Mouse (Mus musculus): ENCODE measurements at regions not wholly inside any gene's neighbourhood (a gene's known extent, or its start where the extent isn't known, plus 50 kb on each side); places are given as distances from the start of the nearest gene placed in this dataset.

DNA sequence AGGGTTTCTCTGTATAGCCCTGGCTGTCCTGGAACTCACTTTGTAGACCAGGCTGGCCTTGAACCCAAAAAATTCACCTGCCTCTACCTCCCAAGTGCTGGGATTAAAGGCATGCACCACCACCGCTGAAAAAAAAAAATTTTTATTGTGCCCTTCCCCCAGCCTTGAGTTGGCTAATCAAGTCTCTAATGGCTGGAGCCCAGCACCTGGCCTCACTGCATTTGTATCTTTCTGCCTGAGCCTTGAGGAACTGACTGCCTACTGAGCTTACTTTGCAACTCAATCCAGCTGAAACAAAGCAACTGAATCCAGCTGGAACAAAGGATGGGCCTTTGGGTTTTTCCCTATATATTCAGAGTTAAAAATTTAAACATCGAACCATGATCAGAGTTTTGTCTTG lies 153.3 kb upstream of the Ccnh start:
- no peak for DNase-seq (ENCODE audit: low spot score in 2 of 2)

DNA sequence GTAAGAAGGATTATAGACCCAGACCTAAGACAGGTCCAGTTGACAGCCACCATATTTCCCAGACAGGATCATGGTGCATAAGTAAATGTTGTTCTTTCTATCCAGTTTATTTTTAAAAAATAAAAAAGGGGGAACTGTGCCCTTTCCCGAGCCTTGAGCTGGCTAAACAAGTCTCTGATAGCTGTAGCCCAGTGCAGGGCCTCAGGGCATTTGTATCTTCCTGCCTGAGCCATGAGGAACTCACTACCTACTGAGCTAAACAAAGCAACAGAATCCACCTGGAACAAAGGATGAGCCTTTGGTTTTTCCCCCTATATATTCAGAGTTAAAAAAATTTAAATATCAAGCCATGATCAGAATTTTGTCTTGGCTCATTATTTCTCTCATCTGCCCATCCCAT lies 152.4 kb upstream of the Ccnh start:
- no peak for DNase-seq (ENCODE audit: low spot score in 2 of 2)

DNA sequence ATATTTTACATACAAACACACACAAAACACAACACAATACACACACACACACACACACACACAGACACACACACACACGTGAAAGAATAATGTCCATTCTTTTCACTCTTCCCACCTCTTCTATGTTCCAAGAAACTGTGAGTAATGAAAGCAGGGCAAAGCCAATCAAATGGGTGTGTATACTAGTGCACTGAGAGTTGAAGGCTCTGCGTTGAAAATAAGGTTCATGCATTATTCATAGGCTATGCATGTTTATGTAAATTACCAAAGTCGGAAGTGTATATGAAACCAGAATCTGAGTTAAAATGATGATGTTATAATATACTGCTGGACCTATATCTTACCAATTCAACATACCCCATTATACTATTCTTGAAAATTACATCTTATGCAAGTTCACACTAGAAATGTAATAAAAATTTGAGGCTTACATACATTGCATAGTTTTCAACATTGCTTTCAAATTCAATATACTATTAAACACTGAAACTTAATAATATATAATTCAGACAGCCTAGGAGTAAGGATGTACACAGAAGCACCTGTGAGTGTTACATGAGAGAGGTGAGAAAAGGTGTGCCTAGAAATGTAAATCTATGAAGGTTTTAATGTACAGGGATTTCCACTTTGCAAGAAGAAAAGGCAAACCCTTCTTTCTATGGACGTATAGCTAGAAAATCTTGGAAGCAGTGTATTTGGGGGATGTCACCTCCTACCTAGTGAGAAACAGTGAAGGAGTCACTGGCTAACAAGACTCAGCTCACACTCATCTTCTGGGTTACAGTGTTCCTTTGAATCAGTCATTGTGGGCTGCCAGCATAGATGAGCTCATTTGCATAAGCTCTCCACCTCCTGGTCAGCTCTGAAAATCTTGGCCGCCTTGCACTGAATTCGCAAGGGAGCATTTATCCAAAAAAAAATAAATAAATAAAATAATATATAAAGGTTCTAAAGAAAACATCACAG lies 122.3 kb upstream of the Ccnh start:
- peak in 1 of 2 experiments; percentile 7 for DNase-seq (ENCODE audit: low spot score in 2 of 2)

DNA sequence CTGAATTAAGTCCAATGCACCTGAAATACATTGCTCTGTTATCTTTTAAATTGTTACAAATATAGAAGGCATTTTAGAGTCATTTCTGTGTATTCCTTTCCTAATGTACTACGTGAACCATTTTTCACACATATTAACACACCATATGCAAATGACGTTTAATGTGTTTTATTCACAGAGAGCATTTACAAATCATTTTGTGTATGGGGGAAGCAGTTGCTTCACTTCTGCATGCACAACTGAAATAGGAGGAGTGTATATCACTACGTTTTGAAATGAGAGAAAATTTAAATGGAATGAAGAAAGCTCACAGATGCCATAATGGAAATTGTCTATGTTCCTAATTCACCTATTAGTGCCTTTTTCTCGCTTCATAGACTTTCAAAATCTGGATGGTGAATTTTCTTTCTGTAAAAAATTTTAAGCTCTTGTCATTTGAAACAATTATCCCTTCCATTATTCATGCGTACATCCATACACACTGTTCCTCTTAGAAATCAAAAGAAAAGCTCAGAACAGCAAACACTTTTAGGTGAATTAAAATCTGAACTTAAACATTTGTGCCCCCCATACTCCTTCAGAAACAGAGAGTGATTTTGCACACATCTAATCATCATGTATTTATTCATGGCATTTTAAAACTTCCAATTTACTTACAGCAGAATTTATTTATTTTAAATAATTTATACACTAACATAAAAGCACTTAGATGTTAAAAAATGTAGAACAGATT lies 121.5 kb upstream of the Ccnh start:
- DNase-seq (ENCODE audit: low spot score in 2 of 2): no peak

DNA sequence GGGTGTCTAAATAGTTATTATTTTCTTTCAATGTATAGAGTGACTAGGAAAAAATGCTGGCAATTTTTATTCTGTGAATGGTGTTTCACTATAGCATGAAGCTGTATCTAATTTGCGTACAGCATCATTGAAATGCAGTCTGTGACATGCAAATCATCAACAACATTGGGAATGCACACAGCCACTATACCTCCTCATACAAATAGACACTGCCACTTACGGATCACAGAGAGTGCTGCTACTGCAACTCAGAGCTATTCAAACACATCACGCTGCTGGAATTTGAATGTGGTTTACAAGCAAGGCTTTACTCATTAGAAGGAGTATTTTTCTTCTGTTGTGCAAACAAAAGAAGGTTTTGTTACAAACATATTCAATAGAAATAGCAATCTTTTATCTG lies 120.8 kb upstream of the Ccnh start:
- DNase-seq (ENCODE audit: low spot score in 2 of 2): no peak

DNA sequence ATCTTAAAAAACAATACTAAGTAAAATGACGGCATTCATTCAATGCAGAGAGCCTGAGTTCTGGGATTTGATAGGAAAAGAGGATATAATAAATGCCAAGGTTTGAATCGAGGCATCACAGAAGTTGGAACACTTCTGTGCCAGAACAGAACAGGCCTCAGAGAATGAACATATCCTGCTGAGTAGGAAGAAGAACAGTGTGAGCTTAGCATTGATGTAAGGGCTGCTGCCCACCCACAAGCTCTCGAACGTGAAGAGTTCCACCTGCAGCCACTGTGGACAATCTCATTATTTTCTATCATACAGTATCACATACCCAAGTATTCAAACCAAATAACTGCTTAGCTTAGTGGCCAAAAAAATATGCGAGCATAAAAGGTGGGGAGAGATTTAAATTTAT lies 105.9 kb upstream of the Ccnh start:
- no peak for DNase-seq (ENCODE audit: low spot score in 2 of 2)

DNA sequence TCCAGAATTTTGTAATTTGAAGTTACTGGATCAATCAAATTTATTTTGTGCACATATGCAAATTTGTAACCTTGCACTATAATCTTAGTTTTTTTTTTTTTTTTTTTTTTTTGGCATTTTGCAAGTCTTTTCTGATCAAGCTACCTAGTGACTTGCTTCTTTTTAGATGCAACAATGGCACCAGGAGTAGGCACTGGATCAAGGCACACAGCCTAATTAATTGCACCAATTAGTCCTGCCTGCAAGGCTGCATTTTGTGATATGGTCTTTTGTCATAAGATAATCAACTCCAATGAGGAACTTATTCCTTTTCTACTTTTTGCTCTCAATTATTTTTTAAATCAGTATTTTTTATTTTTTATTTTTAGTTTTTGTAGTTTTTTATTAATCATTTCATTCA lies 105.5 kb upstream of the Ccnh start:
- no peak for DNase-seq (ENCODE audit: low spot score in 2 of 2)

DNA sequence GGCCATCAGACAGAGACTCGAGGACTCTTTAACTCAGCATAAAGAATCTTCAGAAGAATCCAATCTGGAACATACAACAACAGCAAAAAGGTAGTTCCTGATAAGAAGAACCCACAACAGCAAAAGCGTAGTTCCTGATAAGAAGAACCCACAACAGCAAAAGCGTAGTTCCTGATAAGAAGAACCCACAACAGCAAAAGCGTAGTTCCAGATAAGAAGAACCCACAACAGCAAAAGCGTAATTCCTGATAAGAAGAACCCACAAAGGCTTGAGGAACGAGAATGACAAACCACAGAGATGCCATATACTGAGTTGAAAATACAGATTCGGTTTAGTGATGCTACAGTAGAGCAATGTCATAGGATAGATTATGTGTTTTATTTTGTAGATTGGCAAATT lies 93.0 kb upstream of the Ccnh start:
- no peak for DNase-seq (ENCODE audit: low spot score in 2 of 2)

DNA sequence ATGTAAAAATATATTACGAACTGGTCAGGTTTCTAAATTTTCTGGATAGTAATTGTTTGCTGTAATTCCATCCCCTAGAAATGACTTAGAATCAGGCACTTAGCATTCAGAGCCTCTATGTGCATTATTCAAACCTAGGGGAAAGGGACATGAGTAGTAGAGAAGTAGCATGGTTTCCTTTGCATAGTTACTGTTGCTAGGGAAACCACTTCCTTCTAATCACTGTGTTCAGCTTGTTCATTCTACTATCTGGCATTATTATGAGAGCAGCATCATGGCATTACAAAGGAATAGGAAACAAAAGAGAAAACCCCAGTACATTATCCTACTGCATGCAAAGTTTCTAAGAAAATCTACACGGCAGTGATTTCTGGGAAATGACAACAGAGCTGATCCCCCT lies 65.9 kb upstream of the Ccnh start:
- DNase-seq (ENCODE audit: low spot score in 2 of 2): no peak

DNA sequence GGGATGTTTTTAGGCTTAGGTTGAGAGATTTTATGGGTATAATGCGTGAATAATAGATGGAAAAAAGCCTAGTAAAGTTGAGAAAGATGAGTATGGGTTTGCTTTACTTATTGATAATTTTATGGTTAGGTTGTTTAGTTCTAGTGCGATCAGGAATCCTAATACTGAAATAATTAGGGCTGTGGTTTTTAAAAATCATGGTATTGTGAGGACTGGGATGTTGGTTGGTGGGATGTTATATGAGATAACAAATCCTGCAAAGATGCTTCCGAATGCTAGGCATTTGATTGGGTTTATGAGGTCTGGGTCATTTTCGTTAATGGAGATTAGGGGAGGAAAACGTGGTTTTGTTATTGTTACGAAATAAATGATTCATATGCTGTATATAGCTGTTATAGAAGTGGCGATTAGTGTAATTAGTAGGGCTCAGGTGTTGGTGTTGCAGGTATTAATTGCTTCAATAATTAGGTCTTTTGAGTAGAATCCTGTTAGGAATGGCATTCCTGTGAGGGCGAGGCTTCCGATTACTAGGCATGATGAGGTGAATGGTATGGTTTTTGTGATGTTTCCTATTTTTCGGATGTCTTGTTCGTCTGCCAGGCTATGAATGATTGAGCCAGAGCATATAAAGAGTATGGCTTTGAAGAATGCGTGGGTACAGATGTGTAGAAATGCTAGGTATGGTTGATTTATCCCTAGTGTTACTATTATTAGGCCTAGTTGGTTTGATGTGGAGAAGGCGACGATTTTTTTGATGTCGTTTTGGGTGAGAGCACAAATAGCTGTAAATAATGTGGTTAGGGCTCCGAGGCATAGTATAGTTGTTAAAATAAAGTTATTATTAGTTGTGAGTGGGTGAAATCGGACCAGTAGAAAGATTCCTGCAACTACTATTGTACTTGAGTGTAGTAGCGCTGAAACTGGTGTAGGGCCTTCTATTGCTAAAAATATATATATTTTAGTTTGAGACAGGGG lies 62.3 kb upstream of the Ccnh start:
- peak; percentile 14 to 20 for DNase-seq (ENCODE audit: low spot score in 2 of 2)

DNA sequence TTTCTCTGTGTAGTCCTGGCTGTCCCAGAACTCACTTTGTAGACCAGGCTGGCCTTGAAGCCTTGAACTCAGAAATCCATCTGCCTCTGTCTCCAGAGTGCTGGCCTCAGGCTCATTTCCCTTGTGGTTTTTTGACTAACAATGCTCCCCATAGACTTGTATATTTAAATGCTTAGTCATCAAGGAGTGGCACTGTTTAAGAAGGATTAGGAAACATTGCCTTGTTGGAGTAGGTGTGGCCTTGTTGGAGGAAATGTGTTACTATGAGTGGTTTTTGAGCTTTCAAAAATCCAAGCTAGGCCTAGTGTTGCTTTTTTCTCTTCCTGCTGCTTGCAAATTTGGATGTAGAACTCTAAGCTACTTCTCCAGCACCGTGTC lies 61.7 kb upstream of the Ccnh start:
- no peak for DNase-seq (ENCODE audit: low spot score in 2 of 2)

Data from cerebellum, postnatal 4 days (tissue).